Mouse (Mus musculus) midbrain, embryonic 11.5 days (tissue): ENCODE measurements around the gene Synj2. TPM values are rescaled to one million over a fixed set of nuclear protein-coding genes. Genes with fewer than 3 reads are reported as not detected.

Experiments
- ATAC-seq: fragments of 200-750 bp; cut with Nextera tagmentation; 2 replicates; pipeline ENCODE4 v1.8.0; 2017; ENCODE audit warnings: moderate TSS enrichment, moderate library complexity; ENCODE audit not compliant: low FRiP score
- DNase-seq: peaks from one replicate; pipeline ENCODE4 v3.0.0; 2015; ENCODE audit warnings: low spot score; ENCODE audit errors: missing footprints
- H3K27ac ChIP-seq: fragments of 300-500 bp; sonication (generic); 2 replicates; pipeline ENCODE4 v1.5.1; 2014; ENCODE audit warnings: low read depth, low read length
- H3K27me3 ChIP-seq: fragments of 300-500 bp; sonication (generic); 2 replicates; pipeline ENCODE4 v1.6.1; 2014; ENCODE audit warnings: mild to moderate bottlenecking, low read length, moderate library complexity, mixed read lengths; ENCODE audit not compliant: control insufficient read depth, insufficient read depth
- H3K36me3 ChIP-seq: fragments of 300-500 bp; sonication (generic); 2 replicates; pipeline ENCODE4 v1.6.1; 2014; ENCODE audit warnings: mild to moderate bottlenecking, low read length, moderate library complexity, mixed read lengths; ENCODE audit not compliant: control insufficient read depth, insufficient read depth
- H3K4me1 ChIP-seq: fragments of 300-500 bp; sonication (generic); 2 replicates; pipeline ENCODE4 v1.6.1; 2014; ENCODE audit warnings: low read length; ENCODE audit not compliant: control insufficient read depth, insufficient read depth
- H3K4me2 ChIP-seq: fragments of 300-500 bp; sonication (generic); 2 replicates; pipeline ENCODE4 v1.6.1; 2014; ENCODE audit warnings: mild to moderate bottlenecking, moderate library complexity
- H3K4me3 ChIP-seq: fragments of 300-500 bp; sonication (generic); 2 replicates; pipeline ENCODE4 v1.5.1; 2014; ENCODE audit warnings: low read depth, low read length
- H3K9ac ChIP-seq: fragments of 300-500 bp; sonication (generic); 2 replicates; pipeline ENCODE4 v1.6.1; 2014; ENCODE audit warnings: low read length
- H3K9me3 ChIP-seq: fragments of 300-500 bp; sonication (generic); 2 replicates; pipeline ENCODE4 v1.6.1; 2016; ENCODE audit warnings: low read length; ENCODE audit not compliant: control insufficient read depth
- WGBS: fragments of 180-500 bp; shearing (Covaris S2); extraction: QIAGEN DNeasy Blood & Tissue Kit; methylation state at CpG from one replicate; pipeline ENCODE4 v1.1.7; 2014; 5-methylcytosine and 5-hydroxymethylcytosine counted together
- polyA plus RNA-seq: library from polyadenylated mRNA; unstranded; fragments of >200 nt; fragmentation: Nextera tagmentation; extraction: Ambion mirVana; gene quantifications from 2 replicates; pipeline ENCODE4 v1.2.1, GENCODE M21; 2014

The Synj2 gene
- polyA plus RNA-seq: 0.74 and 0.91 TPM in 2 replicates

GRCm38 (mm10) chr17:5941230-5942043 lies at the start of gene Synj2:
Gene Synj2 (plus strand): TSS chr17:5941280.
- DNase-seq (peak; percentile 94), ATAC-seq (peak; percentile 83)
- H3K36me3 ChIP-seq: no peaks in the 10 kb centered on the region
- no peaks in the 10 kb centered on the region for H3K9me3 ChIP-seq
- H3K27ac ChIP-seq: no peak within 1 kb of the TSS
- peak within 1 kb of the TSS; percentile 37 for H3K4me3 ChIP-seq
- peak within 1 kb of the TSS; percentile 51 for H3K4me2 ChIP-seq
- H3K9ac ChIP-seq: peak within 1 kb of the TSS; percentile 32
- H3K4me1 ChIP-seq: peaks cover 7% of the 10 kb centered on the region
- H3K27me3 ChIP-seq: peaks cover 26% of the 10 kb centered on the region
- WGBS: under 1% methylated on average over 49 of the region's 52 CpGs

GRCm38 (mm10) chr17:5891933-5892683 lies 49.0 kb upstream of the Synj2 start:
- DNase-seq: no peak
- H3K36me3 ChIP-seq: no peaks in the 10 kb centered on the region
- no peaks in the 10 kb centered on the region for H3K27me3 ChIP-seq
- no peak overlapping the region for H3K4me3 ChIP-seq
- H3K4me1 ChIP-seq: peaks cover 6% of the 10 kb centered on the region; the same call in 1 of the 2 replicates
- no peak overlapping the region for H3K27ac ChIP-seq
- 87% methylated on average over 9 of the region's 9 CpGs for WGBS
- ATAC-seq: no peak; the same call in 1 of the 2 replicates
- no peak overlapping the region for H3K9ac ChIP-seq
- H3K9me3 ChIP-seq: no peaks in the 10 kb centered on the region
- H3K4me2 ChIP-seq: no peak overlapping the region

GRCm38 (mm10) chr17:5893092-5893491 lies 48.0 kb upstream of the Synj2 start:
- Histone ChIP-seq H3K4me3 (no peak overlapping the region), H3K9me3 (no peaks in the 10 kb centered on the region), H3K9ac (no peak overlapping the region), H3K4me2 (no peak overlapping the region), H3K36me3 (no peaks in the 10 kb centered on the region), H3K4me1 (peaks cover 6% of the 10 kb centered on the region; the same call in 1 of the 2 replicates), H3K27ac (no peak overlapping the region), H3K27me3 (no peaks in the 10 kb centered on the region)
- 28% methylated on average over 7 of the region's 7 CpGs for whole genome bisulfite sequencing
- no peak for ATAC-seq
- DNase-seq: peak; percentile 82

- Histone ChIP-seq H3K9ac (no peak overlapping the region), H3K4me2 (no peak overlapping the region), H3K4me1 (peaks cover 6% of the 10 kb centered on the region; the same call in 1 of the 2 replicates), H3K36me3 (no peaks in the 10 kb centered on the region), H3K27me3 (no peaks in the 10 kb centered on the region), H3K9me3 (no peaks in the 10 kb centered on the region), H3K4me3 (no peak overlapping the region), H3K27ac (no peak overlapping the region)
- no peak for ATAC-seq
- WGBS: 75% methylated on average over 7 of the region's 7 CpGs
- peak; percentile 83 for DNase-seq
Measured at GRCm38 (mm10) chr17:5893574-5894148, 47.4 kb upstream of the Synj2 start.

GRCm38 (mm10) chr17:5896066-5896465 lies 45.0 kb upstream of the Synj2 start:
- Histone ChIP-seq H3K27ac (no peak overlapping the region), H3K4me3 (no peak overlapping the region), H3K4me2 (no peak overlapping the region), H3K36me3 (peaks cover 4% of the 10 kb centered on the region; the same call in 1 of the 2 replicates), H3K27me3 (no peaks in the 10 kb centered on the region), H3K9me3 (no peaks in the 10 kb centered on the region), H3K4me1 (peaks cover 6% of the 10 kb centered on the region; the same call in 1 of the 2 replicates), H3K9ac (no peak overlapping the region)
- DNase-seq (no peak), ATAC-seq (no peak)
- WGBS: 73% methylated on average over 4 of the region's 4 CpGs

GRCm38 (mm10) chr17:5896607-5897006 lies 44.5 kb upstream of the Synj2 start:
- H3K36me3 ChIP-seq: peaks cover 4% of the 10 kb centered on the region; the same call in 1 of the 2 replicates
- H3K27ac ChIP-seq: no peak overlapping the region
- ATAC-seq: no peak
- H3K9me3 ChIP-seq: no peaks in the 10 kb centered on the region
- no peak for DNase-seq
- 93% methylated on average over 7 of the region's 7 CpGs for WGBS
- H3K4me3 ChIP-seq: no peak overlapping the region
- H3K4me2 ChIP-seq: no peak overlapping the region
- no peaks in the 10 kb centered on the region for H3K27me3 ChIP-seq
- H3K4me1 ChIP-seq: peaks cover 6% of the 10 kb centered on the region; the same call in 1 of the 2 replicates
- no peak overlapping the region for H3K9ac ChIP-seq

- no peak overlapping the region for H3K4me3 ChIP-seq
- peaks cover 5% of the 10 kb centered on the region; the same call in 1 of the 2 replicates for H3K4me1 ChIP-seq
- H3K27me3 ChIP-seq: no peaks in the 10 kb centered on the region
- WGBS: 93% methylated on average over 17 of the region's 17 CpGs
- H3K27ac ChIP-seq: no peak overlapping the region
- no peaks in the 10 kb centered on the region for H3K9me3 ChIP-seq
- H3K4me2 ChIP-seq: no peak overlapping the region
- no peak for ATAC-seq
- DNase-seq: no peak
- peaks cover 4% of the 10 kb centered on the region; the same call in 1 of the 2 replicates for H3K36me3 ChIP-seq
- no peak overlapping the region for H3K9ac ChIP-seq
Measured at GRCm38 (mm10) chr17:5897326-5898200, 43.5 kb upstream of the Synj2 start.

- H3K4me3 ChIP-seq: no peak overlapping the region
- ATAC-seq (no peak), DNase-seq (no peak)
- H3K9ac ChIP-seq: no peak overlapping the region
- peaks cover 4% of the 10 kb centered on the region; the same call in 1 of the 2 replicates for H3K36me3 ChIP-seq
- no peak overlapping the region for H3K4me2 ChIP-seq
- H3K9me3 ChIP-seq: no peaks in the 10 kb centered on the region
- H3K27ac ChIP-seq: no peak overlapping the region
- 86% methylated on average over 6 of the region's 6 CpGs for WGBS
- H3K27me3 ChIP-seq: no peaks in the 10 kb centered on the region
- no peaks in the 10 kb centered on the region for H3K4me1 ChIP-seq
Measured at GRCm38 (mm10) chr17:5899251-5899650, 41.8 kb upstream of the Synj2 start.
